Comparison of ENCODE assay signal across 26 mouse cellular contexts in genomic region chr1:131020425-131021310, GRCm38 (mm10). TPM values are rescaled to one million over a fixed set of nuclear protein-coding genes. Genes with fewer than 3 reads are reported as not detected.
A peak's percentile ranks its signal among the peaks of the same experiment; 100 is the strongest.
DNase-seq lines count a peak whose midpoint lies in the region; ATAC-seq and TF ChIP-seq lines count a peak whose summit lies in the region.
"Had no signal": no experiment of that assay in that cellular context is flagged by ENCODE, and none has a peak within 500 bp of the region (broad histone marks: within the 10 kb centered on the region; RNA-seq: fewer than 3 reads in every experiment).

No protein-coding gene starts in this region.

- no peaks in the 10 kb centered on the region for H3K27me3 ChIP-seq in hindbrain, postnatal 0 days (ENCODE audit: insufficient read depth, low read length)
- H3K27me3 ChIP-seq: limb, embryonic 12.5 days had no signal

- H3K36me3 ChIP-seq in hindbrain, postnatal 0 days (ENCODE audit: insufficient read depth, low read length), result no peaks in the 10 kb centered on the region
- H3K36me3 ChIP-seq: heart, embryonic 15.5 days; limb, embryonic 12.5 days had no signal

- H3K4me2 ChIP-seq in hindbrain, postnatal 0 days (ENCODE audit: low read depth, low read length), result no peak overlapping the region
- H3K4me2 ChIP-seq: heart, embryonic 15.5 days; limb, embryonic 12.5 days had no signal

- peak; percentile 54 for DNase-seq in 416B (ENCODE audit: low read depth)
- DNase-seq in A20 (ENCODE audit: low read depth, low spot score), result peak; percentile 89
- peak; percentile 49 for DNase-seq in ZHBTc4 (ENCODE audit: low read depth, low spot score)
- DNase-seq in adipocyte (ENCODE audit: low spot score), result no peak
- no peak for DNase-seq in layer of hippocampus, postnatal 10 days (ENCODE audit: low spot score in 2 of 2)
- no peak for DNase-seq in hindbrain, postnatal 0 days (ENCODE audit: low spot score)
- DNase-seq: adrenal gland, postnatal 10 days; cerebellum, postnatal 10 days; embryo, embryonic 11 days; gastrocnemius, adult 2 months; heart, adult 18-20 months; heart, postnatal 4 days; kidney, adult 2 months; right cerebral cortex, postnatal 25 days had no signal

- H3K4me1 ChIP-seq in hindbrain, postnatal 0 days (ENCODE audit: insufficient read depth, low read length), result no peaks in the 10 kb centered on the region
- H3K4me1 ChIP-seq: heart, embryonic 15.5 days had no signal

- H3K9ac ChIP-seq in hindbrain, postnatal 0 days (replicated peaks; ENCODE audit: low read length), result no peak overlapping the region
- H3K9ac ChIP-seq: heart, embryonic 15.5 days; limb, embryonic 12.5 days; liver, embryonic 14.5 days had no signal

- H3K4me3 ChIP-seq in hindbrain, postnatal 0 days (ENCODE audit: low read length), result no peak overlapping the region
- H3K4me3 ChIP-seq: gastrocnemius, adult 2 months; heart, embryonic 15.5 days; limb, embryonic 12.5 days had no signal

- H3K9me3 ChIP-seq in hindbrain, postnatal 0 days (ENCODE audit: low read length), result no peaks in the 10 kb centered on the region
- H3K9me3 ChIP-seq: heart, embryonic 15.5 days; limb, embryonic 12.5 days had no signal

- WGBS in hindbrain, postnatal 0 days, result 59% methylated on average over 12 of the region's 12 CpGs

- peak; percentile 62 for ATAC-seq in megakaryocyte, adult 5-6 weeks (ENCODE audit: poor library complexity, severe bottlenecking)
- no peak for ATAC-seq in hindbrain, postnatal 0 days
- ATAC-seq: midbrain, embryonic 16.5 days had no signal

- no peak for TF ChIP-seq CTCF in hindbrain, postnatal 0 days (IDR thresholded peaks at IDR 0.05; ENCODE audit: low read depth)

- no peak overlapping the region for H3K27ac ChIP-seq in hindbrain, postnatal 0 days
- H3K27ac ChIP-seq: gastrocnemius, adult 2 months; heart, embryonic 15.5 days; limb, embryonic 12.5 days; liver, embryonic 14.5 days had no signal

RNA-seq across cellular contexts. Expression of gene Il10, which starts 1.0 kb away (rescaled TPM):
- total RNA-seq in megakaryocyte, adult 5-6 weeks (2015), result not detected in 2 replicates
- 0.49 TPM in 1 of 2 replicates, not detected in the other for total RNA-seq in megakaryocyte, adult 5-6 weeks (2017)
- total RNA-seq in layer of hippocampus, postnatal 10 days (2021), result not detected
- total RNA-seq in hindbrain, postnatal 0 days (2014; rRNA removed), result not detected in 2 replicates
- polyA plus RNA-seq in hindbrain, postnatal 0 days (2015; fragmentation: Nextera tagmentation; extraction: Ambion mirVana), result not detected in 2 replicates
- total RNA-seq: adrenal gland, postnatal 10 days; gastrocnemius, adult 2 months; heart, adult 18-20 months; heart, postnatal 4 days; layer of hippocampus, postnatal 14 days; left cerebral cortex, postnatal 10 days; megakaryocyte-erythroid progenitor cell, adult 5-6 weeks; neutrophil, adult 5-6 weeks had no signal
- polyA plus RNA-seq: brain, embryonic 14.5 days; forebrain, embryonic 11.5 days; heart, embryonic 15.5 days; kidney, adult 2 months; lung, embryonic 16.5 days; midbrain, embryonic 16.5 days had no signal

Comparison
In these comparisons a context has a peak if more than half of its experiments do, and no peak if none do; other contexts are left out.
1. DNase-seq: peak in 416B (single experiment), A20 (single experiment) and ZHBTc4 (single experiment); none in adipocyte (single experiment), layer of hippocampus, postnatal 10 days (0 of 2) and hindbrain, postnatal 0 days (single experiment).